Mouse (Mus musculus) liver, embryonic 14.5 days (tissue): ENCODE data around the gene Lrp5.

Source experiments
- CTCF ChIP-seq: IDR thresholded peaks from 2 replicates; pipeline ENCODE4 v1.5.1; 2016; ENCODE audit warnings: antibody characterized with exemption, low read depth, control low read depth
- EP300 ChIP-seq: IDR thresholded peaks from 2 replicates; pipeline ENCODE4 v1.6.1; 2016; ENCODE audit warnings: antibody characterized with exemption, low read depth

- TF ChIP-seq CTCF (no peak), EP300 (no peak)
Measured at GRCm38 (mm10) chr19:3651989-3652388, 34.4 kb downstream of the Lrp5 start.
